Mouse (Mus musculus): Measurements from ENCODE around the gene Tarbp1. TPM values are rescaled to one million over a fixed set of nuclear protein-coding genes. Genes with fewer than 3 reads are reported as not detected.

The Tarbp1 gene
- 2.8 TPM in 2 replicates for polyA plus RNA-seq (2014; fragmentation: Nextera tagmentation; extraction: Ambion mirVana)

DNA sequence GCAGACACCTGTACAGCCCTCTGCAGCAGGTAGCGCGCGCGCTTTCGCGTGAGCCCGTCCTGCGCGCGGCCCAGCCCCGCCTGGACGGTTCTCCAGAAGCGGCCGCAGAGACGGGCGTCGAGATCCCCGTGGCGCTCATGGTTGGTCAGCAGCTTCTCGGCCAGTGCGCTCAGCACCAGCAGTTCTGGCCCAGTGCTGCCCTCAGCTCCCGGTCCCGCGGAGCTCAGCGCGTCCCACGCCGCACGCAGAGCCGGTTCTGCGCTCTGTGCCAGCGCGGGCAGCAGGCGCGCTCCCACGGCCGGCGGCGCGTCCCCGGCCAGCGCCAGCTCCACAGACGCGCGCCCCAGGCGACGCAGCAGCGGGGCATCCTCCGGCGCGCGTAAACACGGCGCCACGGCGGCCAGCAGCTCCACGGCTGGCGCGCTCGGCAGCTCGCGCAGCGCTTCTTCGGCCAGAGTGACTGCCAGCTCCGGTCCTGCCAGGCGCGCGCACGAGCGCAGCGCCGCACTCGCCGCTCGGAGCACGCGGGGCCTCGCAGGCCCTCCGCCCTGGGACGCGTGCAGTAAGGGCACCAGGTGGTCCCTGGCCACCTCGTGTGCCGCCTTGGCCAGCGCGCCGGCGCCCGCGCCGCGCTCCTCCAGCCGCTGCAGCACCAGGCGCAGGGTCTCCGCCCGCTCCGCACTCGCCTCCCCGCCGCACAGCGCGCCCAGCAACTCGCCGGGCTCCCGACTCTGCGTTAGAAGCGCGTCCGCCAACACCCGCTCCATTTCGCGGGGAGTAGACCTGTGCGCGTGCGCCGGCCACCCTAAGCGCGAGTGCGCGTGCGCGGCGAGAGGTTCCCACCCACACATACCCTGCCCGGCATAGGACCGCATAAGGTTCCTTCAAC, at the start of gene Tarbp1:
Gene Tarbp1 (minus strand): TSS at position 767 of the 889 bp plus-strand sequence.
- Histone ChIP-seq H3K9me3 (ENCODE audit: control insufficient read depth, low read length) (no peaks in the 10 kb centered on the region), H3K27ac (ENCODE audit: low read depth, low read length) (peak within 1 kb of the TSS; percentile 47; the same call in 1 of the 2 replicates), H3K4me2 (ENCODE audit: low read depth) (peak within 1 kb of the TSS; percentile 74), H3K36me3 (ENCODE audit: control insufficient read depth, insufficient read depth, low read length) (no peaks in the 10 kb centered on the region), H3K4me1 (ENCODE audit: control insufficient read depth, insufficient read depth, low read length) (0 out of 2 replicates have a peak, but pooled peaks cover 6% of the 10 kb centered on the region), H3K4me3 (ENCODE audit: low read depth, low read length) (peak within 1 kb of the TSS; percentile 79), H3K9ac (ENCODE audit: low read length) (peak within 1 kb of the TSS; percentile 72), H3K27me3 (ENCODE audit: control insufficient read depth, insufficient read depth, low read length) (no peaks in the 10 kb centered on the region)
- ATAC-seq (ENCODE audit: insufficient read depth, low FRiP score, low TSS enrichment) = peak; percentile 88
- under 1% methylated on average over 110 of the region's 124 CpGs for WGBS
- DNase-seq (ENCODE audit: low spot score) = peak; percentile 92

DNA sequence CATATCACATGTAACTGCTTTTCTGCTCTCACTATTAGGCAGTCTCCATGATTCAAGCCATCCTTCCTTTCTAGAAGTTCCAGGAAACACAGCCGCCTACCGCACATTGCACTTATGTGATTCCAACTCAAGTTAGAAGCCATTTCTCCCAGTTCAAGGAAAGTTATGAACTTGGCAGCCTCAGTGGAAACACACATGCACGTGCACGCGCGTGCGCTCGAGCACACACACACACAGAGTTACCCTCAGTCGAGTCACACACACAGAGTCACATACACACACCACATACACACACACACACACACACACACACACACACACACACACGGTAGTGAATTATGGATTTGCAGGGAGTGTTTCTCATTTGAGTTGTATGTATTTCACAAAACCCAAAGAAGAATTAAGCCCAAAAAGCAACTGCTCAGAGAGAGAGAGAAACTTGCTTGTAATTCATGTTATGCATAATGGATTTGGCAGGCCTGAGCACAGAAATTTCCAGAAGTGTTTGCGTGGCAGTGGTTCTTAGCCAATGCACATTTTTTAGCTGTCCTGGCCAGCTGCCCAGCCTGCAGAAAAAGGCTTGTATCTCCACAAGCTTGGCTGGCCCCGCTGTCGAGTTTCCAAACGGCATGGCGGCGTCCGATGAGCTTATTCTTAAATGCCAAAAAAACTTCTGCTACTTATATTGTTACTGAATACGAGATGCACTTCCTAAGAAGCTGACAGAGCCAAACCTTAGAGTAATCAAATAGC, 49.5 kb upstream of the Tarbp1 start:
- Histone ChIP-seq H3K4me3 (ENCODE audit: low read depth, low read length) (no peak overlapping the region), H3K27ac (ENCODE audit: low read depth, low read length) (no peak overlapping the region), H3K9me3 (ENCODE audit: control insufficient read depth, low read length) (no peaks in the 10 kb centered on the region), H3K36me3 (ENCODE audit: control insufficient read depth, insufficient read depth, low read length) (no peaks in the 10 kb centered on the region), H3K27me3 (ENCODE audit: control insufficient read depth, insufficient read depth, low read length) (no peaks in the 10 kb centered on the region), H3K4me2 (ENCODE audit: low read depth) (no peak overlapping the region), H3K9ac (ENCODE audit: low read length) (no peak overlapping the region), H3K4me1 (ENCODE audit: control insufficient read depth, insufficient read depth, low read length) (no peaks in the 10 kb centered on the region)
- 90% methylated on average over 18 of the region's 18 CpGs for WGBS
- no peak for ATAC-seq (ENCODE audit: insufficient read depth, low FRiP score, low TSS enrichment)
- no peak for DNase-seq (ENCODE audit: low spot score)

DNA sequence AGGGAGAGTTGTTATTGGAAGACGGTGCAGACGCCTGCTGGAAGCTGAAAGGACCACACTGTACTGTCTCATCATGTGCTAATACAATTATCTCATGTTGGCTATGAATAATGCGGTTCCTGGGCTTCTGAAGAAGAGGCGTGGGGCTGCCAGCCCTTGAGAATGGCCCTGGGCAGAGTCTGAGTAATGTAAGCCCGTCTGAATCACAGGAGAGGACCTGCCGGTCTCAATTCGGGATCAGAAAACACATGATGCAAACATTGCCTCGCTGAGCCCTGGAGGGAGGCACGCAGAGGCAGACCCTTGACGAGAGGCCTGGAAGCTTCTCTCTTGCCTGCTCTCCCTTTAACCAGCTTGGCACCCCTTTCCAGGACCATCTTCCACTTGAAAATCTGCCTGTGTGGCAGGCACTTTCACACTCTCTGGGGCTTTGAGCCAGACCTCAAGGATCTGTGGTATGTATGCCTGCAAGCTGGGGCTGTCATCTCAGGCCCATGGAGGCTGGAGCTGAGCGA, 48.3 kb upstream of the Tarbp1 start:
- Histone ChIP-seq H3K27me3 (ENCODE audit: control insufficient read depth, insufficient read depth, low read length) (no peaks in the 10 kb centered on the region), H3K4me1 (ENCODE audit: control insufficient read depth, insufficient read depth, low read length) (no peaks in the 10 kb centered on the region), H3K27ac (ENCODE audit: low read depth, low read length) (no peak overlapping the region), H3K9me3 (ENCODE audit: control insufficient read depth, low read length) (no peaks in the 10 kb centered on the region), H3K4me2 (ENCODE audit: low read depth) (no peak overlapping the region), H3K4me3 (ENCODE audit: low read depth, low read length) (no peak overlapping the region), H3K9ac (ENCODE audit: low read length) (no peak overlapping the region), H3K36me3 (ENCODE audit: control insufficient read depth, insufficient read depth, low read length) (no peaks in the 10 kb centered on the region)
- DNase-seq (ENCODE audit: low spot score) = no peak
- WGBS = 82% methylated on average over 11 of the region's 11 CpGs
- ATAC-seq (ENCODE audit: insufficient read depth, low FRiP score, low TSS enrichment) = no peak

DNA sequence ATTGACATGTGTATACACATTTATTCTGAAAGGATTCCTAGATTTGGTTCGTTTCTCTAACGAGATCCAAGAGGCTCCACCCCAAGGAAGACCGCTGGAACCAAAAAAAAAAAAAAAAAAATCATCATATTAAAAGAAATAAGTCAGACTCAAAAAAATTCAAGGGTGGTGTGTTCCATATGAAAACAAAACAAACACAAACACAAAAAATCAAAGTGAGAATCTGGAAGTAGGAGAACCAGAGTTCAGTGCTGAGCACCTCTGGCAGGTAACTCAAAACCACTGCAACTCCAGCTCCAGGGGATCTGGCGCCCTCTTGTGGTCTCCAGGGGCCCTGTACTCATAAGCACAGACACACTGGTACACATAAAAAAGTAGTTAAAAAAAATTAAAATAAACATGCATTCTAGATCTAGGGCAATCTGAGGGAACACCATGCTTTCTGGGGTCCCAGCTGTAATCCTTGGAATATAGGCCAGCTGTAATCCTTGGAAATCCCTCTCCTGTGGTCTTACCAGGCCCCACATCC, 44.6 kb upstream of the Tarbp1 start:
- ATAC-seq (ENCODE audit: insufficient read depth, low FRiP score, low TSS enrichment) = no peak
- Histone ChIP-seq H3K27me3 (ENCODE audit: control insufficient read depth, insufficient read depth, low read length) (no peaks in the 10 kb centered on the region), H3K9me3 (ENCODE audit: control insufficient read depth, low read length) (no peaks in the 10 kb centered on the region), H3K4me1 (ENCODE audit: control insufficient read depth, insufficient read depth, low read length) (peaks cover 12% of the 10 kb centered on the region), H3K4me3 (ENCODE audit: low read depth, low read length) (no peak overlapping the region), H3K9ac (ENCODE audit: low read length) (no peak overlapping the region), H3K27ac (ENCODE audit: low read depth, low read length) (no peak overlapping the region), H3K36me3 (ENCODE audit: control insufficient read depth, insufficient read depth, low read length) (no peaks in the 10 kb centered on the region), H3K4me2 (ENCODE audit: low read depth) (no peak overlapping the region)
- WGBS = 93% methylated on average over 4 of the region's 4 CpGs
- no peak for DNase-seq (ENCODE audit: low spot score)

DNA sequence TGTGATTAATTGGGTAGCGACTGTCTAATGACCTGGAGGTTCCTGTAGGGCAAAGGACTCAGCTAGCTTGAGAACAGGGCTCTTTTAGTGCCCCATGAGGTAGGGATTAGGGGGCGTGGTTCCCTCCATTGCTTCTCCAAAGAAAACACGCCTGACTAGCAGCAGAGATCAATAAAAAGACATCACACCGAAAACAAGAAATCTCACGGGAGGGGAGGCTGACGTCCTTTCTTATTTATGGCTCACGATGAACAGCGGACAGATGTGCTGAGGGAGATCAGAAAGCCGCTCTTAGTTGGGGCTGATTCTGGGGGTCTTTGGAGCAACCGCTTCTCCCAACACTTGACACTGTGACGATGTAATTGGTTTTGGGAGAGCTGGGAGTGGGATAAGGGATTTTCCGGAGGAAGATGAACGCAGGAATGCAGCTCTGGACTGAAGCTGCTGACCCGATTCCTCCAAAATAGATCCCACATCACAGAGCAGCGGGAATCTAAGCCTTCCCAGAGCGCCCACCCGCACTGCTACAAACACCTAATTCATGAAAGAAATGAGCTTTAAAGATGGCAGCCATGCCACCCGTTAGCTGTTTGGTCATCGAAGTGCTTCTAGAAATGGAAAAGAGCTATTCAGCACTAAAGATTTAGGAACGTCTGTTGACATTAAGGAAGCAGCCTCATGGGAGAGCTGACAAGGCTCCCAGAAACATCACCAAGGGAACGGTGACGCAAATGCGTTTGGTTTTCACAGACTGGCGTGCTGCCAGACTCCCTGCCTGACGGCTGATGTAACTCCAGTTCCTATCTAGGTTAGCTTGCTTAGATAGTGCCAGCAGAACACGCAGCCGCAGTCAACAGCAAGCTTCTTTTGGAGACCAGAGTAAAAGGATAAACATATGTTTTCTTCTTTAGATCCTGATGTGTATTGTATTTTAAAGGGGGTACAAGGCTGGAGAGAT, 42.0 kb upstream of the Tarbp1 start:
- peak overlapping the region; percentile 79 for H3K27ac ChIP-seq (ENCODE audit: low read depth, low read length)
- WGBS = 15% methylated on average over 27 of the region's 27 CpGs
- peak overlapping the region; percentile 42; the same call in 1 of the 2 replicates for H3K9ac ChIP-seq (ENCODE audit: low read length)
- ATAC-seq (ENCODE audit: insufficient read depth, low FRiP score, low TSS enrichment) (peak; percentile 81), DNase-seq (ENCODE audit: low spot score) (peak; percentile 76)
- peak overlapping the region; percentile 13; the same call in 1 of the 2 replicates for H3K4me3 ChIP-seq (ENCODE audit: low read depth, low read length)
- peaks cover 15% of the 10 kb centered on the region for H3K4me1 ChIP-seq (ENCODE audit: control insufficient read depth, insufficient read depth, low read length)
- no peaks in the 10 kb centered on the region for H3K9me3 ChIP-seq (ENCODE audit: control insufficient read depth, low read length)
- no peaks in the 10 kb centered on the region for H3K27me3 ChIP-seq (ENCODE audit: control insufficient read depth, insufficient read depth, low read length)
- H3K36me3 ChIP-seq (ENCODE audit: control insufficient read depth, insufficient read depth, low read length) = no peaks in the 10 kb centered on the region
- peak overlapping the region; percentile 45 for H3K4me2 ChIP-seq (ENCODE audit: low read depth)

DNA sequence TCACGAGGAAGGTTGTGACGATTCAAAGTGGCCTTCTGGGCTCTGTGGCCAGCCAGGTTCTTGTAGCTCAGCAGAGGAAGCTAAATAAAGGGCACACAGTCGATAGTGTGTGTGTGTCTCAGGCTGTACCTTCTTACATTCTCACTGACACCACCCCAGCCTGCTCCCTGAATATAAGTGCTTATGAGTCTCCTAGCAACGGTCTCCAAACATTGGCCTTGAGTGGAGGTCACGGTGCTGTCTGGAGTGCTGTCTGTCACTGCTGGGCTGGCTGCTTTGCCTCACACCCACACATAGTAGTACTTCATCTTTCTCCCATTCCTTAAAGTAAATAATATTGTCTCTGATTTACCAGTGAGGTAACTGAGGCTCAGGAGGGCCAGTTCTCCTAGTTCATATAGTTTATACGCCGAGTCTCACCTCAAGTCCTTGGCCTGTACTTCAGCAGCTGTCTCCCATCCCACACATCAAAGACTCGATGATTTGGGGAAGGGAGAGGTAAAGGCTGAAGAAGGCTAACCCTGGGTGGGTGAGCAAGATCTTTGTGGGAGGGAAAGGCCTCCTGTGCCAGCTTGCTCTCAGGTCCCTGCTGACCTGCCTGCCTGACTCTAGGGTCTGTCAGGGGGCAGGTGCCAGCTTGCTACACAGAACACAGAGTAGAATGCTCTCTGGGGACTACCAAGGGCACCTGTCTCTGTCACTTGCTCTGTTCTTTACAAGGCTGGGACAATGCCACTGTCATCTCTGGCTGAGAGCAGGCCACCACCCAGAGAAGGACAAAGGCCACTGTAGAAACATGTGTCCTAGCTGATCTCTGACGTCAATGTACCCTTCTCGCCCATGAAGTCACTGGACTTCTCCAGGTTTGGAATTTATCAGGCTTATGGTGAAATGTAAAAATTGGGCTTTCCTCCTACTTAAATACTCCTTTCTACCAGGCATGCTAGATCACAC, 39.4 kb upstream of the Tarbp1 start:
- DNase-seq (ENCODE audit: low spot score) (no peak), ATAC-seq (ENCODE audit: insufficient read depth, low FRiP score, low TSS enrichment) (no peak)
- no peak overlapping the region for H3K4me2 ChIP-seq (ENCODE audit: low read depth)
- no peak overlapping the region for H3K4me3 ChIP-seq (ENCODE audit: low read depth, low read length)
- H3K9ac ChIP-seq (ENCODE audit: low read length) = no peak overlapping the region
- H3K27ac ChIP-seq (ENCODE audit: low read depth, low read length) = no peak overlapping the region
- H3K36me3 ChIP-seq (ENCODE audit: control insufficient read depth, insufficient read depth, low read length) = no peaks in the 10 kb centered on the region
- H3K9me3 ChIP-seq (ENCODE audit: control insufficient read depth, low read length) = no peaks in the 10 kb centered on the region
- H3K27me3 ChIP-seq (ENCODE audit: control insufficient read depth, insufficient read depth, low read length) = no peaks in the 10 kb centered on the region
- peaks cover 15% of the 10 kb centered on the region for H3K4me1 ChIP-seq (ENCODE audit: control insufficient read depth, insufficient read depth, low read length)
- 84% methylated on average over 10 of the region's 10 CpGs for WGBS

DNA sequence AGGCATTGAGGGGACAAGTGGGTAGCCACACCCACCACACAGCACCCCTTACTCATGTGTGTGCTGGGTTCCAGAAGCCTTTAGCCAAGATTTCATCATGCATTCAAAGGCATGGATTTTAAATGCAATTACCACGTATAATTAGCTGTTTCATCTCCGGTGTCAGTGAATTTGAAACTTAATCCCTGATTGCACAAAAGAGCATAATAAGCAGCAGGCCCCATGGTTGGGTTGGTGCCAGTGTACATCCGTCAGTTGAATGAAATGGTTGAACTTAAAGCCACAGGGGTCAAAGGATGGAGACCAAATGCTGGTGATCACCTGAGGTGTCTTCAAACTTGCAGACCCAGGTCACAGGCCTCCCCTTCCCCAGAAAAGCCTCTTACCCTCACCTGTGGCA, 36.0 kb upstream of the Tarbp1 start:
- 85% methylated on average over 3 of the region's 3 CpGs for WGBS
- no peak overlapping the region for H3K27ac ChIP-seq (ENCODE audit: low read depth, low read length)
- no peaks in the 10 kb centered on the region for H3K9me3 ChIP-seq (ENCODE audit: control insufficient read depth, low read length)
- no peak for DNase-seq (ENCODE audit: low spot score)
- H3K27me3 ChIP-seq (ENCODE audit: control insufficient read depth, insufficient read depth, low read length) = no peaks in the 10 kb centered on the region
- ATAC-seq (ENCODE audit: insufficient read depth, low FRiP score, low TSS enrichment) = no peak
- H3K4me1 ChIP-seq (ENCODE audit: control insufficient read depth, insufficient read depth, low read length) = 0 out of 2 replicates have a peak, but pooled peaks cover 2% of the 10 kb centered on the region
- no peaks in the 10 kb centered on the region for H3K36me3 ChIP-seq (ENCODE audit: control insufficient read depth, insufficient read depth, low read length)
- H3K4me3 ChIP-seq (ENCODE audit: low read depth, low read length) = no peak overlapping the region
- no peak overlapping the region for H3K4me2 ChIP-seq (ENCODE audit: low read depth)
- H3K9ac ChIP-seq (ENCODE audit: low read length) = no peak overlapping the region

Data from neural tube, embryonic 11.5 days (tissue).